Mouse (Mus musculus) hindbrain, postnatal 0 days (tissue): ENCODE data around the gene Abca4. TPM values are rescaled to one million over a fixed set of nuclear protein-coding genes. Genes with fewer than 3 reads are reported as not detected.
A peak's percentile ranks its signal among the peaks of the same experiment; 100 is the strongest.

Source experiments
- ATAC-seq: fragments of 200-750 bp; cut with Nextera tagmentation; 2 replicates; pipeline ENCODE4 v1.8.0; 2017; ENCODE audit warnings: mild to moderate bottlenecking, moderate TSS enrichment, moderate library complexity
- DNase-seq: peaks from one replicate; pipeline ENCODE4 v3.0.0-alpha.2; 2015; ENCODE audit warnings: low spot score
- H3K27ac ChIP-seq: fragments of 300-500 bp; sonication (generic); 2 replicates; pipeline ENCODE4 v1.5.1; 2014; ENCODE audit warnings: mild to moderate bottlenecking
- H3K27me3 ChIP-seq: fragments of 300-500 bp; sonication (generic); 2 replicates; pipeline ENCODE4 v1.6.1; 2014; ENCODE audit warnings: low read length, mixed read lengths; ENCODE audit not compliant: insufficient read depth
- H3K36me3 ChIP-seq: fragments of 300-500 bp; sonication (generic); 2 replicates; pipeline ENCODE4 v1.6.1; 2014; ENCODE audit warnings: low read length, mixed read lengths; ENCODE audit not compliant: insufficient read depth
- H3K4me1 ChIP-seq: fragments of 300-500 bp; sonication (generic); 2 replicates; pipeline ENCODE4 v1.6.1; 2014; ENCODE audit warnings: antibody characterized with exemption, low read length, mixed read lengths; ENCODE audit not compliant: insufficient read depth
- H3K4me2 ChIP-seq: fragments of 300-500 bp; sonication (generic); 2 replicates; pipeline ENCODE4 v1.6.1; 2014; ENCODE audit warnings: low read depth, mild to moderate bottlenecking, low read length, moderate library complexity, mixed read lengths
- H3K4me3 ChIP-seq: fragments of 300-500 bp; sonication (generic); 2 replicates; pipeline ENCODE4 v1.5.1; 2014; ENCODE audit warnings: low read length
- H3K9ac ChIP-seq: fragments of 300-500 bp; sonication (generic); replicated peaks from 2 replicates; pipeline ENCODE4 v1.6.1; 2014; ENCODE audit warnings: mild to moderate bottlenecking, low read length, moderate library complexity, mixed read lengths
- H3K9me3 ChIP-seq: fragments of 300-500 bp; sonication (generic); 2 replicates; pipeline ENCODE4 v1.6.1; 2016; ENCODE audit warnings: low read length, mixed read lengths
- CTCF ChIP-seq: IDR thresholded peaks from 2 replicates; pipeline ENCODE4 v1.5.1; 2016; ENCODE audit warnings: antibody characterized with exemption, control low read depth, low read depth
- WGBS: fragments of 180-500 bp; shearing (Covaris S2); extraction: QIAGEN DNeasy Blood & Tissue Kit; methylation state at CpG from one replicate; pipeline ENCODE4 v1.1.7; 2014; 5-methylcytosine and 5-hydroxymethylcytosine counted together
- polyA plus RNA-seq: library from polyadenylated mRNA; unstranded; fragments of >200 nt; fragmentation: Nextera tagmentation; extraction: Ambion mirVana; gene quantifications from 2 replicates; pipeline ENCODE4 v1.2.1, GENCODE M21; 2015
- total RNA-seq: library from RNA; depleted of rRNA; stranded (reverse); fragments of >200 nt; gene quantifications from 2 replicates; pipeline ENCODE4 v1.2.3, GENCODE M21; 2014; rRNA removed

The Abca4 gene
- 8.7 and 11.7 TPM in 2 replicates for total RNA-seq
- 3.9 and 4.8 TPM in 2 replicates for polyA plus RNA-seq

- peak; percentile 49 for DNase-seq
- peak within 1 kb of the TSS; percentile 47 for H3K9ac ChIP-seq
- H3K4me1 ChIP-seq = peaks cover 24% of the 10 kb centered on the region
- 8% methylated on average over 26 of the region's 26 CpGs for WGBS
- H3K4me3 ChIP-seq = peak within 1 kb of the TSS; percentile 24
- no peak for TF ChIP-seq CTCF
- ATAC-seq = no peak
- H3K4me2 ChIP-seq = peak within 1 kb of the TSS; percentile 47
- H3K27ac ChIP-seq = peak within 1 kb of the TSS; percentile 65
- no peaks in the 10 kb centered on the region for H3K36me3 ChIP-seq
- H3K27me3 ChIP-seq = peaks cover 4% of the 10 kb centered on the region; the same call in 1 of the 2 replicates
- no peaks in the 10 kb centered on the region for H3K9me3 ChIP-seq
Measured at GRCm38 (mm10) chr3:122043799-122044547, at the start of gene Abca4. Gene Abca4, plus strand, starts transcription at chr3:122044443.

- Histone ChIP-seq H3K4me3 (no peak overlapping the region), H3K36me3 (no peaks in the 10 kb centered on the region), H3K4me2 (no peak overlapping the region), H3K4me1 (no peaks in the 10 kb centered on the region), H3K27me3 (no peaks in the 10 kb centered on the region), H3K9ac (no peak overlapping the region), H3K27ac (no peak overlapping the region), H3K9me3 (no peaks in the 10 kb centered on the region)
- DNase-seq (no peak), ATAC-seq (no peak)
- TF ChIP-seq CTCF = no peak
- 56% methylated on average over 4 of the region's 4 CpGs for WGBS
Measured at GRCm38 (mm10) chr3:121995125-121995524, 49.1 kb upstream of the Abca4 start.

DNA sequence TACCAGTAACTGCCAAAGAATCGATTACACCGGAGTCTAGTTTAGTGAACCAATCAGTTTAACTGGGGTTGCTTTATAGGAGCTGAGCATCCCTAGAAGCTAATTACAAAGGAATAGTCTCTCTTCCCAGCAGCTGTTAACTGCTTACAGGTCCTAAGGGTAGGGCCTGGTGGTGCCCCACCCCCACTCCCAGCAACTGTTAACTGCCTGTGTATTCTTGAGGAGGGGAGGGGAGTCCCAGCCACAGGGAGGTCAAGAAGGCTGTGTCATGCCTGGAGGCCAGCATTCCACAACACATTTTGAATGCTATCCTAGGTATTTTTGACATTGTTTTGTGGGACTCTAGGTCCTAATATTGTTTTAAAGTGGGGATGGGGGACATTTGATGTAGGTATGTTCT is 44.3 kb upstream of the Abca4 start:
- Histone ChIP-seq H3K9me3 (no peaks in the 10 kb centered on the region), H3K9ac (no peak overlapping the region), H3K4me2 (no peak overlapping the region), H3K27ac (no peak overlapping the region), H3K27me3 (no peaks in the 10 kb centered on the region), H3K4me1 (no peaks in the 10 kb centered on the region), H3K36me3 (no peaks in the 10 kb centered on the region), H3K4me3 (no peak overlapping the region)
- WGBS = 75% methylated on average over 2 of the region's 2 CpGs
- ATAC-seq = no peak
- no peak for TF ChIP-seq CTCF
- no peak for DNase-seq

GRCm38 (mm10) chr3:122001568-122001967 is 42.7 kb upstream of the Abca4 start:
- H3K9ac ChIP-seq = no peak overlapping the region
- no peaks in the 10 kb centered on the region for H3K4me1 ChIP-seq
- no peak overlapping the region for H3K27ac ChIP-seq
- 73% methylated on average over 6 of the region's 6 CpGs for WGBS
- no peak overlapping the region for H3K4me2 ChIP-seq
- no peak for TF ChIP-seq CTCF
- H3K4me3 ChIP-seq = no peak overlapping the region
- no peak for DNase-seq
- H3K27me3 ChIP-seq = no peaks in the 10 kb centered on the region
- H3K36me3 ChIP-seq = no peaks in the 10 kb centered on the region
- H3K9me3 ChIP-seq = no peaks in the 10 kb centered on the region
- ATAC-seq = no peak

GRCm38 (mm10) chr3:122009818-122010217 is 34.4 kb upstream of the Abca4 start:
- no peak for DNase-seq
- TF ChIP-seq CTCF = no peak
- no peak overlapping the region for H3K27ac ChIP-seq

GRCm38 (mm10) chr3:122010292-122010691 is 34.0 kb upstream of the Abca4 start:
- WGBS = 89% methylated on average over 5 of the region's 5 CpGs
- Histone ChIP-seq H3K9me3 (no peaks in the 10 kb centered on the region), H3K4me2 (no peak overlapping the region), H3K36me3 (no peaks in the 10 kb centered on the region; the same call in 1 of the 2 replicates), H3K27me3 (no peaks in the 10 kb centered on the region), H3K9ac (no peak overlapping the region), H3K27ac (no peak overlapping the region), H3K4me1 (no peaks in the 10 kb centered on the region), H3K4me3 (no peak overlapping the region)
- no peak for DNase-seq
- ATAC-seq = no peak
- TF ChIP-seq CTCF = no peak

More at GRCm38 (mm10) chr3:122009818-122010217, 34.4 kb upstream of the Abca4 start:
- H3K9ac ChIP-seq = no peak overlapping the region
- H3K4me3 ChIP-seq = no peak overlapping the region
- ATAC-seq = no peak
- 90% methylated on average over 5 of the region's 5 CpGs for WGBS
- H3K9me3 ChIP-seq = no peaks in the 10 kb centered on the region
- H3K27me3 ChIP-seq = no peaks in the 10 kb centered on the region
- H3K36me3 ChIP-seq = no peaks in the 10 kb centered on the region; the same call in 1 of the 2 replicates
- H3K4me2 ChIP-seq = no peak overlapping the region
- H3K4me1 ChIP-seq = no peaks in the 10 kb centered on the region

GRCm38 (mm10) chr3:122012464-122012863 is 31.8 kb upstream of the Abca4 start:
- Histone ChIP-seq H3K27ac (no peak overlapping the region), H3K36me3 (no peaks in the 10 kb centered on the region; the same call in 1 of the 2 replicates), H3K9ac (no peak overlapping the region), H3K4me3 (no peak overlapping the region), H3K4me1 (no peaks in the 10 kb centered on the region), H3K9me3 (no peaks in the 10 kb centered on the region), H3K4me2 (no peak overlapping the region), H3K27me3 (no peaks in the 10 kb centered on the region)
- no peak for TF ChIP-seq CTCF
- DNase-seq (no peak), ATAC-seq (no peak)
- 78% methylated on average over 1 of the region's 1 CpGs for WGBS
